Mouse (Mus musculus): ENCODE results near the gene Fam81b.

The Fam81b gene

DNA sequence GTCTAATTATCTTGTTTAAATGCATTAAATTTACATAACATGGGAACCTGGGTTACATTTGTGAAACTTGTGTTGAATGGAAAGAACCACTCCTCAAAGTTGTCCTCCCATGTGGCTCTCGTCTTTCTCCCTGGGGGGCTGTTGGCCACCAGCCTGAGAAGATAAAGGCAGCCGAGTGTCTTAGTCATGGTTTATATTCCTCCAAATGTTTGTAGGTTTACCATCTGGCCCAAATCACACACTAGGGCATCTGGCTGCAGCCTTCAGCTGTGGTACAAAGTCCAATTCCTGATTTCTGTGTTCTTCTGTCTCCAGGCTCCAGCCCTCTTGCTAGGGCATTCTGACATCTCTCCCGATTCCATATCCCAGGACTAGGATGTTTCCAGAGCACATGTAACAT is 114.6 kb downstream of the Fam81b start:
- no peak for DNase-seq (ENCODE audit: low spot score)

DNA sequence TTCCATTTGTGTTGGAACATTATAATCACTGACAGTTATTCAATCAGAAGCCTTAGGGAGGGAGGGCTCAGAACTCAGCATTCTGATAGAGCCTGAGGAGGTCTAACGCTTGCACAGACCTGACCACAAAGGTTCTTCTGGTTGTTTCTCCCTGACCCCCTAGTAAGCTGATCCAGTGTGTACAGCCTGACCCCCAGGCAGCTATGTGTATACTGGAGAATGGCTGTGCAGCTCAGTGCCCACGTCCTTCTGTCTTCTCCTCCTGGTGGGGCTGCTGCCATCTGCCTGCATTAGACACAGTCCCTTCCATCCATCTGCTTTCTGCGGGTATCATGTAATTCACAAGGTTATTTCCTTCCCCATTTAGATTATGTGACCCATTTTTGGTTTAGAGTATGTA is 115.7 kb downstream of the Fam81b start:
- DNase-seq (ENCODE audit: low spot score) = no peak

DNA sequence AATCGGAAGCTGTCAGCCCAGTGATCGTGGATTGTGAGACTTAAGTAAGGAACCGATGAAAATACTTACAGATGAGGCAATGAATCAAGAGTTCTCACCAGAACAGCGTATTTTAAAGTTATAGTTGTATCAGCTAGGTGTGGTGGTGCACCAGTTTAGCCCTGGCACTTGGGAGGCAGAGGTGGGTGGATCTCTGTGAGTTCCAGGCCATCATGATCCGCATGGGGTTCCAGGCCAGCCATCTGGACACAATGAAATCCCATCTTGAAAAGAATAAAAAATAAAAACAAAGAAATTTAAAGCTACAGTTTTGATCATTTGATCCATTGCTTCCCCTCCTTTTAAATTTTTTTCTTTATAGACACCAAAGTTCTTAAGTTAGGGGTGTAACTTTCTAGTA is 117.2 kb downstream of the Fam81b start:
- DNase-seq (ENCODE audit: low spot score) = no peak

DNA sequence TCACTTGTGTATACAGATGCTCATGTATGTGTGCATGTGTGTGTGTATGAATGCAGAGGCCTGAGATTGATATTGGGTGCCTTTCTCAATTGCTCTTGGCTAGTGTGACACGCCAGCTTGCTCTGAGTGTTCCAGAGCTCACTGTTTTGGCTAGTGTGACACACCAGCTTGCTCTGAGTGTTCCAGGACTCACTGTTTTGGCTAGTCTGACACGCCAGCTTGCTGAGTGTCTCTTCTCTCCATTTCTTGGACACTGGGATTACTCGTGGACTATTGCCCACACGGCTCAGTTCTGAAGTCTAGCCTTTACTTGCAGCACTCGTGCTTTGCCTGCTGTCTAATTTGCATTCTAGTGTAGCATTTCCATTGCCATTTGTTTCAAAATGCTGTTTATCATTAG is 126.2 kb downstream of the Fam81b start:
- no peak for DNase-seq (ENCODE audit: low spot score)

DNA sequence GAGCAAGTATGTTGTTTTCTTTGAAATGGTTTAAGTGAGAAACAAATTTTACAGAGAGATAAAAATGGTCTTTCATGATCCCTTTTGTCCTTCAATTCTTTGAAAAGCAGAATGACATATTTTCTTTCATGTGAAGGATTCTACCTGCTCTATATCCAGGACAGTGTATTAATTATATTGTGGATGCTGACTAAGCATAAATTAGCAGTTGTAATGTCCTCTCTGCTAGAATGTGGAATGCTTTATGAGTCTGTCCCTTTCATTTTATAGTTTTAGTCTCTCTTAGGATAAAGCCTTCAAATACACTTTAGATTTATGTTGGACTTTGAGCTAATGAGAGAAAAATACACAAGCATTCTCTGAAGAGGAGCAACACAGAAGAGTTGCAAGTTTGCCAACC is 130.6 kb downstream of the Fam81b start:
- no peak for DNase-seq (ENCODE audit: low spot score)

DNA sequence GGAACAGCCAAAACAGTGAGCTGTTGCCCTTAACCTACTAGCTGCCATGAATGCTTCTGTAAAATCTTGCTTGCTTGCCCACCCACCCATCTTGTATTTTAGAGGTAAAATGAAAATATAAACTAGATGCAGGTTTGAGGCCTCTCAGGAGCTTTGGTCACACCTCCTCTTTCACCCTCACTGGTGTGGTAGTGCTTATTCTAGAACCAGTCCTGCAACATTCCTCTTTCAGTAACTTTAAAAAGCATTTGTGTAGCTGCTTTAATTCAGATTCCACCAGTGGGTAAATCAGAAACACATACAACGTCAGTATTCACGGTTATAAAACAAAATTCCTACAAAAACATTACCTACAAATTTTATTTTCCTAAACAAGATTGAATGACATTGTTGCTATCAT is 144.3 kb downstream of the Fam81b start:
- DNase-seq (ENCODE audit: low spot score) = no peak

DNA sequence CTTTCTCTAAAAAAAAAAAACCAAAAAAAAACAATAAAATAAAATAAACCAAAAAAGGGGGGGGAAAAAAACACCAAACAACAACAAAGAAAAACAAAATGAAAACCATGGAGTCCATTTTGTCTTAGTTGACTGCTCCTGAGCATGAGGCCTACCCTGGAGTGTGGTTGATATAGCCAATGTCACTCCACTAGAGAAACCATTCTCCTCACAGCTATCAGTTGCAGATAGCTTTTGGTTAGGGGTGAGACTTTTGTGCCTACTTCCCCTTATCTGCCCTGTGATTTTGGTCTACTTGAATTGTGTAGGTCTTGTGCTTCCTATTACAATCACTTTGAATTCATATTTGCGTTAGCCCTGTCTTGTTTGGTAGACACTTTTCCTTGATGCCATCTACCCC is 147.4 kb downstream of the Fam81b start:
- DNase-seq (ENCODE audit: low spot score) = no peak

DNA sequence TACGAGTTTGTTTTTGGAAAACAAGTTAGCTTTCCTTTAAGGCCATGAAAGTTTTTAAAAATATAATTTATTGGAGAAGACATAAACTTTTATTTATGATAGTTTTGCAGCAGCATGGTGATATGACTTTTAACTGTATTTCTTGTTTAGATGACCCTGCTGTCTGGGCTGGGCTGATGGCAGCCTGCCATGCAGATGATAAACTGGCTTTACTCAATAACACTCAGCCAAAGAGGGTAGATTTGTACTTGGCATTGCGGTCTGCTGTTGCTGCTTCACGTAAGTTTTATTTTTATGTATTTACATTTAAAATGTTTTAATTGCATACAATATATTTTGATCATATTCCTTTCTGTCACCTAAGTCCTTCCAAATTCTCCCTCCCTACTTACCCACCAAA is 147.8 kb downstream of the Fam81b start:
- peak; percentile 76 for DNase-seq (ENCODE audit: low spot score)

Measured in ovary, adult 18-20 months (tissue).